Mouse (Mus musculus) small intestine, adult 10 weeks (tissue): ENCODE results near the gene Apcs. TPM values are rescaled to one million over a fixed set of nuclear protein-coding genes. Genes with fewer than 3 reads are reported as not detected.

Experiments
- polyA plus RNA-seq: library from polyadenylated mRNA; stranded (reverse); fragments of 350-450 nt; fragmentation: Illumina TruSeq; extraction: RNeasy Lipid Tissue Mini Kit (QIAGEN cat#74804); gene quantifications from one replicate; pipeline ENCODE4 v1.2.3, GENCODE M21; 2014; ENCODE audit warnings: low replicate concordance

Gene Apcs
- not detected for polyA plus RNA-seq

GRCm38 (mm10) chr1:172894777-172895357 is at the start of gene Apcs:
TSS of gene Apcs (minus strand) at chr1:172895041.

Other genes starting within 250 kb of the Apcs start
- gene Crp, start 197.0 kb downstream of the Apcs start, polyA plus RNA-seq: 4.2 TPM
- gene Olfr16, start 55.4 kb upstream of the Apcs start, polyA plus RNA-seq: not detected
- not detected for gene Olfr1408, start 242.3 kb upstream of the Apcs start, polyA plus RNA-seq